Mouse (Mus musculus) CH12.LX (cell line): Measurements from ENCODE around the gene Limd1. TPM values are rescaled to one million over a fixed set of nuclear protein-coding genes. Genes with fewer than 3 reads are reported as not detected.

ENCODE experiments used
- DNase-seq: peaks from one replicate; pipeline ENCODE4 v3.0.0-alpha.2; 2013; ENCODE audit errors: extremely low read depth
- H3K27ac ChIP-seq: 2 replicates; pipeline ENCODE4 v1.5.1; 2012; ENCODE audit warnings: low read depth, mild to moderate bottlenecking, control low read depth, moderate library complexity; ENCODE audit not compliant: insufficient read depth
- H3K27me3 ChIP-seq: replicated peaks from 2 replicates; pipeline ENCODE3; 2012; ENCODE audit warnings: inconsistent platforms
- H3K36me3 ChIP-seq, 2 experiments: replicated peaks in 1 of 2; 2 replicates each; pipeline versions ENCODE3 to v1.6.1; 2012; ENCODE audit warnings: inconsistent platforms in 1 of 2, low read length in 1 of 2, mild to moderate bottlenecking in 1 of 2, mixed read lengths in 1 of 2, moderate library complexity in 1 of 2; ENCODE audit not compliant: control insufficient read depth in 1 of 2, insufficient read depth in 1 of 2
- H3K4me1 ChIP-seq, 2 experiments: 2 replicates each; pipeline ENCODE4 v1.6.1; 2012; ENCODE audit warnings: inconsistent platforms in 1 of 2, moderate library complexity in 1 of 2; ENCODE audit not compliant: insufficient read depth in 2 of 2, control insufficient read depth in 1 of 2
- H3K4me2 ChIP-seq: 2 replicates; pipeline ENCODE4 v1.6.1; 2012; ENCODE audit warnings: low read depth, mild to moderate bottlenecking, control low read depth; ENCODE audit not compliant: poor library complexity, insufficient read depth, severe bottlenecking
- H3K4me3 ChIP-seq, 3 experiments: fragments of 150-350 bp in 1 of 3; sonication (generic) in 1 of 3; replicated peaks in 1 of 3; 2 replicates each; pipeline versions ENCODE3 to v1.5.1; 2011 to 2012; ENCODE audit warnings: low read depth in 2 of 3, low read length in 2 of 3, mild to moderate bottlenecking in 2 of 3, moderate library complexity in 2 of 3, control low read depth in 1 of 3, improper control_type of control experiment in 1 of 3, inconsistent platforms in 1 of 3, mixed read lengths in 1 of 3; ENCODE audit not compliant: poor library complexity in 1 of 3
- H3K79me2 ChIP-seq: replicated peaks from 2 replicates; pipeline ENCODE4 v1.6.1; 2012; ENCODE audit warnings: mild to moderate bottlenecking, moderate library complexity; ENCODE audit not compliant: control insufficient read depth, poor library complexity, insufficient read depth, severe bottlenecking; ENCODE audit errors: extremely low read depth
- H3K9ac ChIP-seq: 2 replicates; pipeline ENCODE4 v1.6.1; 2012; ENCODE audit warnings: low read depth, mild to moderate bottlenecking, control low read depth, moderate library complexity; ENCODE audit not compliant: insufficient read depth
- H3K9me3 ChIP-seq: replicated peaks from 2 replicates; pipeline ENCODE3; 2012; ENCODE audit warnings: low read length, inconsistent platforms, mixed read lengths
- CTCF ChIP-seq, 2 experiments: IDR thresholded peaks in 1 of 2; conservative IDR thresholded peaks in 1 of 2; 2 replicates each; pipeline ENCODE4 v1.5.1; 2011 to 2012; ENCODE audit warnings: low read depth in 2 of 2, low read length in 2 of 2, improper control_type of control experiment in 1 of 2, inconsistent platforms in 1 of 2, mild to moderate bottlenecking in 1 of 2, moderate library complexity in 1 of 2
- E2F4 ChIP-seq: IDR thresholded peaks from 2 replicates; pipeline ENCODE4 v1.6.1; 2011; ENCODE audit warnings: low read depth, low read length, improper control_type of control experiment; ENCODE audit not compliant: insufficient replicate concordance
- ELF1 ChIP-seq: IDR thresholded peaks from 2 replicates; pipeline ENCODE4 v1.6.1; 2014; ENCODE audit warnings: low read depth, mild to moderate bottlenecking, inconsistent platforms, low read length, improper control_type of control experiment
- EP300 ChIP-seq: IDR thresholded peaks from 2 replicates; pipeline ENCODE4 v1.6.1; 2011; ENCODE audit warnings: low read length, improper control_type of control experiment
- ETS1 ChIP-seq: conservative IDR thresholded peaks from 2 replicates; pipeline ENCODE4 v1.6.1; 2012; ENCODE audit warnings: low read depth, mild to moderate bottlenecking, inconsistent platforms, low read length, improper control_type of control experiment, moderate library complexity
- IRF4 ChIP-seq: IDR thresholded peaks from 2 replicates; pipeline ENCODE4 v1.6.1; 2014; ENCODE audit warnings: low read depth, mild to moderate bottlenecking, inconsistent platforms, low read length, improper control_type of control experiment
- MAFK ChIP-seq: IDR thresholded peaks from 2 replicates; pipeline ENCODE4 v1.6.1; 2011; ENCODE audit warnings: low read length, improper control_type of control experiment; ENCODE audit not compliant: insufficient replicate concordance
- MAX ChIP-seq: IDR thresholded peaks from 2 replicates; pipeline ENCODE4 v1.6.1; 2011; ENCODE audit warnings: low read length, improper control_type of control experiment
- MAZ ChIP-seq: IDR thresholded peaks from 2 replicates; pipeline ENCODE4 v1.6.1; 2012; ENCODE audit warnings: low read depth, mild to moderate bottlenecking, inconsistent platforms, low read length, improper control_type of control experiment, moderate library complexity
- MEF2A ChIP-seq: IDR thresholded peaks from 2 replicates; pipeline ENCODE4 v1.6.1; 2014; ENCODE audit warnings: low read depth, mild to moderate bottlenecking, inconsistent platforms, low read length, improper control_type of control experiment, borderline replicate concordance
- MXI1 ChIP-seq: IDR thresholded peaks from 2 replicates; pipeline ENCODE4 v1.6.1; 2011; ENCODE audit warnings: mild to moderate bottlenecking, low read depth, low read length, improper control_type of control experiment
- NELFE ChIP-seq: IDR thresholded peaks from 2 replicates; pipeline ENCODE4 v1.6.1; 2011; ENCODE audit warnings: low read depth, low read length, improper control_type of control experiment
- POLR2A ChIP-seq: IDR thresholded peaks from 2 replicates; pipeline ENCODE4 v1.6.1; 2011; ENCODE audit warnings: low read depth, mild to moderate bottlenecking, improper control_type of control experiment, low read length
- SMC3 ChIP-seq: IDR thresholded peaks from 2 replicates; pipeline ENCODE4 v1.6.1; 2011; ENCODE audit warnings: low read depth, low read length, improper control_type of control experiment
- TBP ChIP-seq: conservative IDR thresholded peaks from 2 replicates; pipeline ENCODE4 v1.6.1; 2011; ENCODE audit warnings: low read depth, low read length, improper control_type of control experiment
- TCF12 ChIP-seq: IDR thresholded peaks from 2 replicates; pipeline ENCODE4 v1.6.1; 2014; ENCODE audit warnings: low read depth, mild to moderate bottlenecking, inconsistent platforms, low read length, improper control_type of control experiment
- UBTF ChIP-seq: IDR thresholded peaks from 2 replicates; pipeline ENCODE4 v1.6.1; 2012; ENCODE audit warnings: low read depth, mild to moderate bottlenecking, inconsistent platforms, low read length, improper control_type of control experiment, moderate library complexity
- USF1 ChIP-seq: IDR thresholded peaks from 2 replicates; pipeline ENCODE4 v1.6.1; 2014; ENCODE audit warnings: low read depth, mild to moderate bottlenecking, inconsistent platforms, low read length, improper control_type of control experiment
- ZKSCAN1 ChIP-seq: IDR thresholded peaks from 2 replicates; pipeline ENCODE4 v1.6.1; 2012; ENCODE audit warnings: low read depth, inconsistent platforms, low read length, improper control_type of control experiment, borderline replicate concordance
- ZMIZ1 ChIP-seq: IDR thresholded peaks from 2 replicates; pipeline ENCODE4 v1.6.1; 2012; ENCODE audit warnings: low read depth, mild to moderate bottlenecking, inconsistent platforms, low read length, improper control_type of control experiment
- ZNF384 ChIP-seq: IDR thresholded peaks from 2 replicates; pipeline ENCODE4 v1.6.1; 2012; ENCODE audit warnings: low read depth, low read length, improper control_type of control experiment, inconsistent platforms
- dilution Hi-C: fragments of 300-500 bp; cut with MboI; formaldehyde crosslinking; loops from 2 replicates; pipeline ENCODE4 v1.14.3; 2020; ENCODE audit warnings: low sequenced_read_pairs; ENCODE audit not compliant: extremely low pct_unique_long_range_greater_than_20kb, extremely low pct_ligation_motif_present
- in situ Hi-C: fragments of 300-500 bp; cut with MboI; formaldehyde crosslinking; loops from 3 replicates; pipeline ENCODE4 v1.14.3; 2019; ENCODE audit warnings: low sequenced_read_pairs, low pct_ligation_motif_present, low pct_unique_long_range_greater_than_20kb, mixed read lengths
- polyA plus RNA-seq: library from polyadenylated mRNA; unstranded; fragments of >175 nt; gene quantifications from 2 replicates; pipeline ENCODE4 v1.2.1, GENCODE M21; 2012; ENCODE audit warnings: low read depth; ENCODE audit not compliant: insufficient read length
- total RNA-seq, 2 experiments: library from RNA; depleted of rRNA; stranded (reverse); fragments of 300-350 nt in 1 of 2; fragments of >200 nt in 1 of 2; gene quantifications; 2 replicates each; pipeline ENCODE4 v1.2.3; 2012 to 2014

Limd1 gene
- total and polyA plus RNA-seq, 3 experiments = 52.7 to 64.5 (median 60.5) TPM

DNA sequence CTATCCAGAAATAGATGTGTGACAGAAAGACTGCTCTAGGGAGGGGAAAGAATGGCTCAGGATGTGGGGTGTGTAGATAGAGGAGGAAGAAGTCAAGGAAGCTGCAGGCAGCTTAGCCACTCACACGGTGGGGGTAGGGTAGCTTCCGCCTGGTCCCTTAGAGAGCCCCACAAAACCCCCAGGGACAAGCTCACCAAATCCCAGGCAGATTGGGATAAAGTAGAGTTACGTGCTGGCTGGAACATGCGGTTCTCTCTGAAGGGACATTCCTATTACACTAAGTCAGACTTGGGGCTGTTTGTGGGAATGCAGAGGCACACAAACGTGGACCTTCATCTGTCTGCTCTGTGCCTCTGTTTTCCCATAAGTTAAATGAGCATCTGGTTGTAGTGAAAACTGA is 12.4 kb downstream of the Limd1 start:
- Histone ChIP-seq H3K4me3 (no peak overlapping the region), H3K4me2 (no peak overlapping the region), H3K9ac (no peak overlapping the region), H3K36me3 (peaks cover 36 to 89% of the 10 kb centered on the region in 2 experiments), H3K79me2 (peaks cover 92% of the 10 kb centered on the region), H3K27me3 (no peaks in the 10 kb centered on the region), H3K27ac (no peak overlapping the region), H3K4me1 (peaks cover 23 to 92% of the 10 kb centered on the region in 2 experiments), H3K9me3 (no peaks in the 10 kb centered on the region)
- in situ Hi-C loops = no loop called here
- TF ChIP-seq MAZ = no peak
- TF ChIP-seq ETS1 = no peak
- TF ChIP-seq ZMIZ1 = no peak
- TF ChIP-seq MAX = no peak
- TF ChIP-seq ZNF384 = no peak
- no peak for TF ChIP-seq E2F4
- no peak for TF ChIP-seq IRF4
- TF ChIP-seq ZKSCAN1 = no peak
- TF ChIP-seq UBTF = no peak
- TF ChIP-seq POLR2A = no peak
- no peak for TF ChIP-seq MXI1
- no peak for TF ChIP-seq USF1
- no peak for TF ChIP-seq TCF12
- no peak for TF ChIP-seq ELF1
- TF ChIP-seq MAFK = no peak
- no peak for TF ChIP-seq TBP
- no peak for DNase-seq
- dilution Hi-C loops = no loop called here

DNA sequence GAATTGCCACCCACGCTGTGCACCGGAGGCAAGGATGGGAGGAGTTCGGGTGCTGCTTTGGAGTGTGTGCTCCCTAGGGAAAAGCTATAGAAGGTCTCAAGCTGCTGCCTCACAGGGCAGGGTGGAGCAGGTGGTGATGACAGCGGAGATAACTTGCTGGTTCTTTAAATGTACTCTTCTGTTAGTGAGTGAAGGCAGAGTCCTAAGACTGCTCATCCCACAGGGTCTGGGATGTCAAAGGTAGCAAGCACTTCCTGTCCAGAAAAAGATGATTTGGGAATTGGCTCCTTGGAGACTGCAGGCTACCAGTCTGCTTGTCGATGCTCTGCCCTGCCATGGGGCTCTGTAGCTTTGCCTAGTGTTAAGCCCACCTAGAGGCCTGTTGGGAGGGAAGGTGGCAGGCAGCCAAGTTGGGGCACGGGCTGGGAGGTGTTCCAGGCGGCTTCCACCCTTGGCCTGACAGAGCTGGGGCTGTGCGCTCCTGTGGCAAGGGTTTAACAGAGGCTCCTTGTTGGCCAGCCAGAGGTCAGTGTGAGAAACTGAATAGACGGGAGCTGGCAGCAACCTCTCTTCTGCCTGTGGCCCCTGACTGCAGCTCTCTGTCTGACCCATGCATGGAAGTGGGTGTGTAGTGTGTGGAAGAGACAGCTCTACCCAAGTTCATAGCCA is 13.5 kb downstream of the Limd1 start:
- TF ChIP-seq E2F4 (no peak), NELFE (no peak), USF1 (no peak), ZMIZ1 (no peak), EP300 (no peak), CTCF (conservative IDR thresholded peaks at IDR 0.05 in 1 of 2, IDR thresholded peaks at IDR 0.05 in 1 of 2; ENCODE audit: low read depth in 2 of 2, low read length in 2 of 2) (no peak), MEF2A (no peak), SMC3 (no peak)
- no peak overlapping the region for H3K27ac ChIP-seq
- peaks cover 26 to 83% of the 10 kb centered on the region in 2 experiments for H3K36me3 ChIP-seq
- dilution Hi-C loops = no loop called here
- H3K9me3 ChIP-seq = no peaks in the 10 kb centered on the region
- H3K4me2 ChIP-seq = no peak overlapping the region
- H3K4me1 ChIP-seq = peaks cover 16 to 91% of the 10 kb centered on the region in 2 experiments
- H3K4me3 ChIP-seq = no peak overlapping the region
- in situ Hi-C loops = no loop called here
- H3K9ac ChIP-seq = no peak overlapping the region
- peaks cover 91% of the 10 kb centered on the region for H3K79me2 ChIP-seq
- H3K27me3 ChIP-seq = no peaks in the 10 kb centered on the region
- DNase-seq = no peak
